Mouse (Mus musculus): ENCODE data around the gene Fam160b1. TPM values are rescaled to one million over a fixed set of nuclear protein-coding genes. Genes with fewer than 3 reads are reported as not detected.

Gene Fam160b1
- polyA plus RNA-seq, 1 experiment = 9.0 TPM

GRCm38 (mm10) chr19:57330309-57330708, 30.2 kb upstream of the Fam160b1 start:
- no peaks in the 10 kb centered on the region for H3K4me1 ChIP-seq (ENCODE audit: control insufficient read depth, insufficient read depth, insufficient read length, low read length)
- no peak overlapping the region for H3K27ac ChIP-seq (replicated peaks; ENCODE audit: low read depth, low read length)
- H3K4me3 ChIP-seq (ENCODE audit: insufficient read depth, low read depth, low read length) = no peak overlapping the region

- H3K4me1 ChIP-seq (ENCODE audit: control insufficient read depth, insufficient read depth, insufficient read length, low read length) = no peaks in the 10 kb centered on the region
- no peak overlapping the region for H3K27ac ChIP-seq (replicated peaks; ENCODE audit: low read depth, low read length)
- H3K4me3 ChIP-seq (ENCODE audit: insufficient read depth, low read depth, low read length) = no peak overlapping the region
Measured at GRCm38 (mm10) chr19:57331237-57331636, 29.2 kb upstream of the Fam160b1 start.

DNA sequence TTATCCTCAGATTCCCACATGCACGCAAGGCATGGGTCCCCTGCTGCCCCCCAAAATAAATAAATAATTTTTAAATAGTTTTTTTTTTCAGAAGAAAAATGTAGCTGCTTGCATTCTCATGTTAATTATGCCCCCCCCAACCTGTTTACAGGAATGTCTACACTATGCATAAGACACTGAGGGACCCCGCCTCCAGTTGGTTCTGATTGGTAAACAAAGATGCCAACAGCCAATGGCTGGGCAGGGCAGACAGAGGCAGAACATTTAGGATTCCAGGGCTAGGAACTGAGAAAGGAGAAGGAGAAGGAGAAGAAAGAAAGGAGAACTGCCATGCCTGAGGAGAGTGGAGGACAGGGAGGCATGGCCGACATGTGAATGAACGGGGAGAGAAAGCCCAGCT, 27.1 kb upstream of the Fam160b1 start:
- no peak overlapping the region for H3K4me3 ChIP-seq (ENCODE audit: insufficient read depth, low read depth, low read length)
- no peak overlapping the region for H3K27ac ChIP-seq (replicated peaks; ENCODE audit: low read depth, low read length)
- H3K4me1 ChIP-seq (ENCODE audit: control insufficient read depth, insufficient read depth, insufficient read length, low read length) = no peaks in the 10 kb centered on the region

- Histone ChIP-seq H3K4me1 (ENCODE audit: control insufficient read depth, insufficient read depth, insufficient read length, low read length) (no peaks in the 10 kb centered on the region), H3K4me3 (ENCODE audit: insufficient read depth, low read depth, low read length) (no peak overlapping the region), H3K27ac (replicated peaks; ENCODE audit: low read depth, low read length) (no peak overlapping the region)
Measured at GRCm38 (mm10) chr19:57335135-57335534, 25.3 kb upstream of the Fam160b1 start.

DNA sequence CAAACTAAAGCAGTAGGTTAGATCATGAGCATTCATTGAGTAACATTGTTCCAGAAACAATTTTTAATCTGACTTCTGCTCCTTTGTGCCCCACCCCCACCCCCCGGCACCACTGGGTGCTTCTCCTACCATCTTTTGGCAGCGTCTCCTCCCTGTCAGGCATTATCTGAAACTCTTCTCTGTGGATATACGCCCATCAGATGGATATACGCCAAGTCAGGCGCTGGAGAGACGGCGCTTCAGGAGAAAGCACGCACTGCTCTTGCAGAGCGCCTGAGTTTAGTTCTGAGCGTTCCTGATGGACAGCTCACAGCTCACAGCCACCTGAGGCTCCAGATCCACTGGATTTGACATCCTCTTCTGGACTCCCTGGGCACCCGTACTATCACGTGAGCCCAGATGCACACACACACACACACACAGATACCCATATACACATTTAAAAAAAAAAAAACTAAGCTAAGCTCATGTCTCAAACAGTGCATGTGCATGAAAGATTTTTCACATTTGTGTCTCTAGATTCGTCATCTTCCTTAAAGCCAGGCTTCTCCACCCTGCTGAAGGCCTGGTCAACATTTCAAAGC, 21.1 kb upstream of the Fam160b1 start:
- H3K4me3 ChIP-seq (ENCODE audit: insufficient read depth, low read depth, low read length) = no peak overlapping the region
- H3K27ac ChIP-seq (replicated peaks; ENCODE audit: low read depth, low read length) = no peak overlapping the region
- peaks cover 3% of the 10 kb centered on the region; the same call in 1 of the 2 replicates for H3K4me1 ChIP-seq (ENCODE audit: control insufficient read depth, insufficient read depth, insufficient read length, low read length)

- Histone ChIP-seq H3K4me3 (ENCODE audit: insufficient read depth, low read depth, low read length) (no peak overlapping the region), H3K4me1 (ENCODE audit: control insufficient read depth, insufficient read depth, insufficient read length, low read length) (peaks cover 3% of the 10 kb centered on the region; the same call in 1 of the 2 replicates), H3K27ac (replicated peaks; ENCODE audit: low read depth, low read length) (no peak overlapping the region)
Measured at GRCm38 (mm10) chr19:57340900-57341742, 19.4 kb upstream of the Fam160b1 start.

GRCm38 (mm10) chr19:57343860-57344259, 16.6 kb upstream of the Fam160b1 start:
- Histone ChIP-seq H3K27ac (replicated peaks; ENCODE audit: low read depth, low read length) (no peak overlapping the region), H3K4me3 (ENCODE audit: insufficient read depth, low read depth, low read length) (no peak overlapping the region), H3K4me1 (ENCODE audit: control insufficient read depth, insufficient read depth, insufficient read length, low read length) (peaks cover 3% of the 10 kb centered on the region; the same call in 1 of the 2 replicates)

- peaks cover 3% of the 10 kb centered on the region; the same call in 1 of the 2 replicates for H3K4me1 ChIP-seq (ENCODE audit: control insufficient read depth, insufficient read depth, insufficient read length, low read length)
- no peak overlapping the region for H3K4me3 ChIP-seq (ENCODE audit: insufficient read depth, low read depth, low read length)
- H3K27ac ChIP-seq (replicated peaks; ENCODE audit: low read depth, low read length) = no peak overlapping the region
Measured at GRCm38 (mm10) chr19:57344678-57345077, 15.8 kb upstream of the Fam160b1 start.

GRCm38 (mm10) chr19:57349096-57349495, 11.4 kb upstream of the Fam160b1 start:
- H3K4me3 ChIP-seq (ENCODE audit: insufficient read depth, low read depth, low read length) = no peak overlapping the region
- peaks cover 11% of the 10 kb centered on the region for H3K4me1 ChIP-seq (ENCODE audit: control insufficient read depth, insufficient read depth, insufficient read length, low read length)
- H3K27ac ChIP-seq (replicated peaks; ENCODE audit: low read depth, low read length) = no peak overlapping the region

- Histone ChIP-seq H3K27ac (replicated peaks; ENCODE audit: low read depth, low read length) (no peak overlapping the region), H3K4me1 (ENCODE audit: control insufficient read depth, insufficient read depth, insufficient read length, low read length) (peaks cover 23% of the 10 kb centered on the region), H3K4me3 (ENCODE audit: insufficient read depth, low read depth, low read length) (no peak overlapping the region)
Measured at GRCm38 (mm10) chr19:57352337-57352935, 8.0 kb upstream of the Fam160b1 start.

DNA sequence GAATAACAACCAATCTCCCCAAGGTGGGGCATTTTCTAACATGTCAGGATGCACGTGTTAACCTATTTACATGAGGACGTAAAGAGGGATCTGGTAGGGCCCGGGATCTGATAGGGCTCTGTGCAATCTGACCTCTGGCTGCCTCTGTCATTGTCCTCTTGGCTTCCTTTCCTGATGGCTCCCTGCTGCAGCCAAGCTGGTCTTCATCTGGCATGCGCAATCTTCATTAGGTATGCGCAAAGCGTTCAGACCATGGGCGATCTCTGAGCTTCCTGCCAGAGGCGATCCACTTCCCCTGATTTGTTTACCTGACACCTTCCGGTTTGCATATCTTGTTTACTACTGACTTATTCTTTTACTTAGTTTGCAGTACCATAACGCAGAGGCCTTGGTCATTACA, 7.3 kb upstream of the Fam160b1 start:
- H3K4me3 ChIP-seq (ENCODE audit: insufficient read depth, low read depth, low read length) = no peak overlapping the region
- peaks cover 23% of the 10 kb centered on the region for H3K4me1 ChIP-seq (ENCODE audit: control insufficient read depth, insufficient read depth, insufficient read length, low read length)
- peak overlapping the region; percentile 6; the same call in 1 of the 2 replicates for H3K27ac ChIP-seq (replicated peaks; ENCODE audit: low read depth, low read length)

DNA sequence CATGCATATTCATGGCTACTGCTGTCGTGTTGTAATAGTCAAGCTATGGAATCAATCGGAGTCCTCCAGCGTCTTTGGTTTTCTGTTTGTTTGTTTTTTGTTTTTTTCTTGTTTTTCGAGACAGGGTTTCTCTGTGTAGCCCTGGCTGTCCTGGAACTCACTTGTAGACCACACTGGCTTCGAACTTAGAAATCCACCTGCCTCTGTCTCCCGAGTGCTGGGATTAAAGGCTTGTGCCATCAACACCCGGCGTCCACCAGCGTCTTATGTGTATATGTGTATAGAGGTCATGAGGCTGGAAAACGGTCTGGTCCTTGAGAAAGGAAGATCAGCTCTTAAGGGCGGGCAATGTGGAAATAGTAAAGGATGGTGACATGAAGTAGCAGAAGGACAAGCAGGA, 6.4 kb upstream of the Fam160b1 start:
- Histone ChIP-seq H3K27ac (replicated peaks; ENCODE audit: low read depth, low read length) (no peak overlapping the region), H3K4me3 (ENCODE audit: insufficient read depth, low read depth, low read length) (no peak overlapping the region), H3K4me1 (ENCODE audit: control insufficient read depth, insufficient read depth, insufficient read length, low read length) (peaks cover 23% of the 10 kb centered on the region)

- Histone ChIP-seq H3K4me1 (ENCODE audit: control insufficient read depth, insufficient read depth, insufficient read length, low read length) (peaks cover 24% of the 10 kb centered on the region), H3K4me3 (ENCODE audit: insufficient read depth, low read depth, low read length) (no peak overlapping the region), H3K27ac (replicated peaks; ENCODE audit: low read depth, low read length) (peak overlapping the region; percentile 73)
Measured at GRCm38 (mm10) chr19:57354715-57355114, 5.8 kb upstream of the Fam160b1 start.

DNA sequence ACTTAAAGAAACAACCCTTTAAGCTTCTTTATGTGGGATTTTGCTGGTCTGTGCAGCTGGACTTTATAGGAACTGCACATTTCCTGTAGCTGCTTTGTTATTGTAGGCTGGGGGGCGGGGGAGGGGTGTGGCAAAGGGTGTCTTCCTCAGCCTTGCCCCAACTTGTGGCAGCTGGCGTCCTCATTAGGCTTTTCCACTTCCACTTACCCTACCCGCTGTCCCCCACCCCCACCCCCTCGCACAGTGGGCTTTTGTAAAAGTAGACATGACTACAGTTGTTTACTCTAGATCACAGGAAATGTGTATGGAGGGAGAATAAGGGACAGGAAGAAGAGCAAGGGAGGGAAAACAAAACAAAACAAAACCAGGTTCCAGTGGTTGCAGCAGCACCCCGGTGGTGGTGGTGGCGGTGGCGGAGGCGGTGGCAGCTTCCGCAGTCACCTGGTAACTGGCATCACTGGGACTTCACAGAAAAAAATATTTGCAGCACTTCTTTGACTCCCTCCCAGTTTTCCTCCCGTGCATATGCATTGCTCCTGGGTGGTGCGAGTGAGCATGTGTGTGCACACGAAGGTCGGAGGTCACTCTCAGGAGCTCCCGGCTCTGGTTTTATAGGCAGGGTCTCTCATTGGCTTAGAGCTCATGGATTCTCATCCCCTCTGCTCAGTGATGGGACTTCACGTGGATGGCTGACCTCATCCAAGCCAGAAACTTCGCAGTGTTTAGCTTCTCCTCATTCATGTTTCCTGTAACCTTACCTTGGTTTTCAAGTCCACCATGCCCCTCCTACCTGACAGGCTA, 4.8 kb upstream of the Fam160b1 start:
- peak overlapping the region; percentile 27 for H3K4me3 ChIP-seq (ENCODE audit: insufficient read depth, low read depth, low read length)
- peaks cover 26% of the 10 kb centered on the region for H3K4me1 ChIP-seq (ENCODE audit: control insufficient read depth, insufficient read depth, insufficient read length, low read length)

DNA sequence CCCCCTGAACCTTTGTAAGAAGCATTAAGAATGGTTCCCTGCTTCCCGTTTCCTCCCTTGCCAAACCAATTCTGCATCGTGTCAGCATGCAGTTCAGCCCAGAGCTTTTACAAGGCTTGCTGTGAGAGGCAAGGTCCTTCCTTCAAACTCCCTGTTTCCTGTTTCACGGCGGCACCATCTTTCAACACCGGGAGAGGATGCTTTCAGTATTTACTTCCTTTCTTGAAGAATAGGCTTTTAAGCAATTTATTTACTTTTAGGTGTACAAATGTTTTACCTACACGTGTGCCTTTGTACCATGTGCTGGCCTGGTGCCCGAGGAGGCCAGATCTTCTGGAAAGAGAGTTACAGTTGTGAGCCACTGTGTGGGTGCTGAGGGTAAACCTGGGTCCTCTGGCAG, 4.2 kb upstream of the Fam160b1 start:
- H3K27ac ChIP-seq (replicated peaks; ENCODE audit: low read depth, low read length) = peak overlapping the region; percentile 74
- H3K4me1 ChIP-seq (ENCODE audit: control insufficient read depth, insufficient read depth, insufficient read length, low read length) = peaks cover 26% of the 10 kb centered on the region
- peak overlapping the region; percentile 27; the same call in 1 of the 2 replicates for H3K4me3 ChIP-seq (ENCODE audit: insufficient read depth, low read depth, low read length)

More for the DNA sequence above, 4.8 kb upstream of the Fam160b1 start:
- H3K27ac ChIP-seq (replicated peaks; ENCODE audit: low read depth, low read length) = peak overlapping the region; percentile 74
